Mouse (Mus musculus): ENCODE data around the gene Fndc7. TPM values are rescaled to one million over a fixed set of nuclear protein-coding genes. Genes with fewer than 3 reads are reported as not detected.
A peak's percentile ranks its signal among the peaks of the same experiment; 100 is the strongest.

The Fndc7 gene
- polyA plus RNA-seq, 1 experiment from 2014 or later = 0.26 TPM

DNA sequence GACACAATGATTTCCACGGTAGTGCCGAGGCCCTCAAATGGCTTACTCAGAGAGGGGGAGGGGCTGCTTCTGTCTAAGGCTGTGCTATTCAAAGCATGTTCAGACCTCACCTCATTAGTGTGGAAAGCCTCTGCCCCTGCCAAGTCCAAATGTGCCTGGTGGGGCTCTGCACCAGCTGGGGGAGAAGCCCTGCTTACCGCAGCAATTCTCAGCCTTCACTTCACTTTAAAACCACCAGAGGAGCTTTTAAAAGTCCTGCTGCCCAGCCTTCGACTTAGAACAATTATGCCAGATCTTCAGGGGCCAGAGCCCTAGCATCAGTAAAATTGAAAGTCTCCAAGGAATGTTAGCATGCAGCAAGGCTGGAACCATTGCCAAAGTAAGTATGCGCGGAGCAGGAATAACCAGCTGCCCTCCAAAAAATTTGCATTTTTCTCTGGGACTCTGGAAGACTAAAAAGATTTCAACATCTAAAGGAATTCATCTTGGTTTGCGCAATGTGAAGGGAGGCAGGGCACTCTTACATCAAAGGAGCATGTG is 31.5 kb downstream of the Fndc7 start:
- no peaks in the 10 kb centered on the region for H3K9me3 ChIP-seq
- DNase-seq (ENCODE audit: low spot score) = peak; percentile 88
- no peaks in the 10 kb centered on the region for H3K27me3 ChIP-seq (ENCODE audit: insufficient read depth, poor library complexity, severe bottlenecking)
- H3K4me1 ChIP-seq = peaks cover 26% of the 10 kb centered on the region
- H3K36me3 ChIP-seq = no peaks in the 10 kb centered on the region
- WGBS = 43% methylated on average over 7 of the region's 7 CpGs
- H3K4me3 ChIP-seq = no peak overlapping the region
- peak overlapping the region; percentile 60 for H3K27ac ChIP-seq

DNA sequence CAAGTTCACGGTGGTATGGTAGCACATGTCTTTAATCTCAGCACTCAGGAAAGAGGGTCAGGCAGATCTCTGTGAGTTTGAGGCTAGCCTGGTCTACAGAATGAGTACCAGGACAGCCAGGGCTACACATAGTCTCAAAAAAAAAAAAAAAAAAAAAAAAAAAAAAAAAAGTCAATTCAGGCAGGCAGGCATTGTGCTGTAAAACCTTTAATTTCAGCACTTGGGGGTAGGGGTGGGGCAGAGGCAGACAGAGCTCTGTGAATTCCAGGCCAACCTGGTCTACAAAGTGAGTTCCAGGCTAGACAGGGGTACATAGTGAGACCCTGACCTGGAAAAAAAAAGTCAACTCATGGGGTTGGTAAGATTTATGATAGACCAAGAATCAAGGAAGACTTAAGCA is 32.1 kb downstream of the Fndc7 start:
- no peaks in the 10 kb centered on the region for H3K9me3 ChIP-seq
- H3K27me3 ChIP-seq (ENCODE audit: insufficient read depth, poor library complexity, severe bottlenecking) = no peaks in the 10 kb centered on the region
- no peak for DNase-seq (ENCODE audit: low spot score)
- H3K36me3 ChIP-seq = no peaks in the 10 kb centered on the region
- WGBS = 79% methylated on average over 1 of the region's 1 CpGs
- H3K4me3 ChIP-seq = no peak overlapping the region
- peaks cover 26% of the 10 kb centered on the region for H3K4me1 ChIP-seq
- peak overlapping the region; percentile 60 for H3K27ac ChIP-seq

- peaks cover 29% of the 10 kb centered on the region for H3K4me1 ChIP-seq
- 34% methylated on average over 3 of the region's 3 CpGs for WGBS
Measured at GRCm38 (mm10) chr3:108857124-108857470, 32.7 kb downstream of the Fndc7 start.

DNA sequence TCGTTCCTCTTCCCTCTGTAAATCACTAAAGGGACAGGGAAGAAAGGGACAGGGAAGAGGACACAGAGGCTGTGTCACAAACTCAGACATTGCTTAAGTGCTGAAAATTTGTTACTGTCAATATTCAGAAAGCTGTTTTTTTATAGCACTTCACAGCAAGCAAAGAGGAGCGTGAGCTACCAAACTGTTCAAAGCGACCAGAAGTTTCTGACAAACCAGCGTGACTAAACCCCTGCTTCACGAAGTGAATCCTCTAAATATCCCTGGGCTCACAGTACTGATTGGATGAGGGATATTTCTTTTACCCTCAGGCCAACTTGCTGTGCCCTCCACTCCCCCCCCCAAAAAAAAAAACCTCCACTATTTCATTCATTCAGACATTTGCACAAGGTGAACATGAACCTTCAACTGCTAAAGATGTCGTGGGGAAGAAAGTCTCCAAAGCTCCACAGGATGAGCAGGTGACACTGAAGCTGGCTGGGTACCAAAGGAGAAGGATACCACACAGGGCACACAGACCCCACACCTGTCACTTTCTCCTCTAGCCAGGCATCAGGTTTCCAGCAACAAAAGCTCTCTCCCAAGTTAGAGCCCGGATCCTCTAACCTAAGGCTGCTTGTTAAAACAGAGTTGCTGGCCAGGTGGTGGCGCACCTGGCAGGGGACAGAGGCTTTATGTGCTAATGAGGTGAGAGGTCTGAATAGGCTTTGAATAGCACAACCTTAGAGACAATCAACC is 33.3 kb downstream of the Fndc7 start:
- H3K27me3 ChIP-seq (ENCODE audit: insufficient read depth, poor library complexity, severe bottlenecking) = no peaks in the 10 kb centered on the region
- peak overlapping the region; percentile 12; the same call in 1 of the 2 replicates for H3K27ac ChIP-seq
- WGBS = 56% methylated on average over 8 of the region's 8 CpGs
- H3K9me3 ChIP-seq = no peaks in the 10 kb centered on the region
- peaks cover 32% of the 10 kb centered on the region for H3K4me1 ChIP-seq
- H3K4me3 ChIP-seq = no peak overlapping the region
- no peaks in the 10 kb centered on the region for H3K36me3 ChIP-seq
- DNase-seq (ENCODE audit: low spot score) = peak; percentile 77

More at GRCm38 (mm10) chr3:108857124-108857470, 32.7 kb downstream of the Fndc7 start:
- H3K27me3 ChIP-seq (ENCODE audit: insufficient read depth, poor library complexity, severe bottlenecking) = no peaks in the 10 kb centered on the region
- H3K4me3 ChIP-seq = no peak overlapping the region
- H3K9me3 ChIP-seq = no peaks in the 10 kb centered on the region
- DNase-seq (ENCODE audit: low spot score) = no peak
- H3K27ac ChIP-seq = no peak overlapping the region
- no peaks in the 10 kb centered on the region for H3K36me3 ChIP-seq

- H3K9me3 ChIP-seq = no peaks in the 10 kb centered on the region
- DNase-seq (ENCODE audit: low spot score) = no peak
- no peak overlapping the region for H3K4me3 ChIP-seq
- no peaks in the 10 kb centered on the region for H3K36me3 ChIP-seq
- 67% methylated on average over 10 of the region's 10 CpGs for WGBS
- H3K27me3 ChIP-seq (ENCODE audit: insufficient read depth, poor library complexity, severe bottlenecking) = no peaks in the 10 kb centered on the region
- H3K4me1 ChIP-seq = peaks cover 32% of the 10 kb centered on the region
- peak overlapping the region; percentile 42 for H3K27ac ChIP-seq
Measured at GRCm38 (mm10) chr3:108855864-108856263, 33.9 kb downstream of the Fndc7 start.

DNA sequence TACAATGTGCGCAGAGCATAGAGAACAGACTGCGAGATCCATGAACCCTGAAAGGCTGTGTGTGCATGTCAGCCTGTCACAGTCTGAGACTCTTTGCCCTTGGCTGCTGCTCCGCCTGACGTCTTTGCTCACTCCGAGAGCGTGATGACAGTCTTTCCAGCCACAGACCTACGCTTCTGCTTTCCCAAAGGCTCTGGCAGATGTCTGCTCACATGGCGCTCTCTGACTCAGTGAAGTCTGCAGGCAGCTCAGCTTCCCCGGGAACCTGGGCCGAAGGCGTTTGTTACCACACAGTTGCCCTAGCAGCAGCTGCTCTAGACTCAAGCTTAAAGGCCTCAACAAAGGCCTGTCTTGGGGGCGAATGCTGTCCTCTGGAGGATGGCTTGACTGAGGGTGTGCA is 34.4 kb downstream of the Fndc7 start:
- H3K36me3 ChIP-seq = no peaks in the 10 kb centered on the region
- H3K9me3 ChIP-seq = no peaks in the 10 kb centered on the region
- no peak overlapping the region for H3K4me3 ChIP-seq
- H3K27me3 ChIP-seq (ENCODE audit: insufficient read depth, poor library complexity, severe bottlenecking) = no peaks in the 10 kb centered on the region
- WGBS = 42% methylated on average over 12 of the region's 12 CpGs
- peaks cover 32% of the 10 kb centered on the region for H3K4me1 ChIP-seq
- peak; percentile 76 for DNase-seq (ENCODE audit: low spot score)
- peak overlapping the region; percentile 42 for H3K27ac ChIP-seq

- H3K4me3 ChIP-seq = no peak overlapping the region
- H3K27ac ChIP-seq = no peak overlapping the region
- peaks cover 28% of the 10 kb centered on the region for H3K4me1 ChIP-seq
- H3K9me3 ChIP-seq = no peaks in the 10 kb centered on the region
- H3K36me3 ChIP-seq = no peaks in the 10 kb centered on the region
- WGBS = 89% methylated on average over 1 of the region's 1 CpGs
- H3K27me3 ChIP-seq (ENCODE audit: insufficient read depth, poor library complexity, severe bottlenecking) = no peaks in the 10 kb centered on the region
- DNase-seq (ENCODE audit: low spot score) = no peak
Measured at GRCm38 (mm10) chr3:108853266-108853665, 36.5 kb downstream of the Fndc7 start.

DNA sequence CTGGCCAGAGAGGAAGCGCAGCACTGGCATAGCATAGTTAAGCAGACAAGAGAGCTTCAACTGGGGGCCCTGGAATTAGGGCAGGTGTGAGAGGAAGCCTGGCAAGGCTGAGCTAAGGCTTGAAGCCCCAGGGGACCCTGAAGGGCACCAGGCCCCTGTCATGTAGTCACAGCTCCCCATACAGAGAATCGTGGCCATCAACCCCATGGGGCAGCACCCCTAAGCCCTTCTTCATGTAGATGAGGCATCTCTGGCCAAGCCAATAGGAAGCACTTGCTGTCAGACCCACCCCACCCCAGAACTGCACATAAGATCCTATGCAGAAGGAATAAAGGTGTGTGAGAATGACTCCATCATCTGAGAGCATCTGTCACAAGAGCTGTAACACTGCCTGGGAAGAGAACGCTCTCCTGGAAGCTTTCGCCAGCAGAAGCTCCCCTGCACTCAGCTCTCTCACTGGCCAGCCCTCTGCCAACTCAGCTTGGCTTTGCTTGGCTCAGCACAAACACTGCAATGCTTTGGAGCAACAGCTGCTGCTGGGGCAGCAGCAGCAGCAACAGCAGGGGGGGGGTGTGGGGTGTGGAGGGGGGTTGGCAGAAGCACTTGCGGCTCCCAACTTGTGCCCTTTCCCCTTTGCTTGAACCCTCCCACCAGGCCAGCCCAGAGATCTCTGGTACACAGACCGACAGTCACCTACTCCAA is 37.7 kb downstream of the Fndc7 start:
- 54% methylated on average over 6 of the region's 6 CpGs for WGBS
- DNase-seq (ENCODE audit: low spot score) = no peak
- no peaks in the 10 kb centered on the region for H3K9me3 ChIP-seq
- H3K27ac ChIP-seq = no peak overlapping the region
- H3K4me1 ChIP-seq = peaks cover 23% of the 10 kb centered on the region
- no peaks in the 10 kb centered on the region for H3K27me3 ChIP-seq (ENCODE audit: insufficient read depth, poor library complexity, severe bottlenecking)
- no peak overlapping the region for H3K4me3 ChIP-seq
- H3K36me3 ChIP-seq = no peaks in the 10 kb centered on the region

DNA sequence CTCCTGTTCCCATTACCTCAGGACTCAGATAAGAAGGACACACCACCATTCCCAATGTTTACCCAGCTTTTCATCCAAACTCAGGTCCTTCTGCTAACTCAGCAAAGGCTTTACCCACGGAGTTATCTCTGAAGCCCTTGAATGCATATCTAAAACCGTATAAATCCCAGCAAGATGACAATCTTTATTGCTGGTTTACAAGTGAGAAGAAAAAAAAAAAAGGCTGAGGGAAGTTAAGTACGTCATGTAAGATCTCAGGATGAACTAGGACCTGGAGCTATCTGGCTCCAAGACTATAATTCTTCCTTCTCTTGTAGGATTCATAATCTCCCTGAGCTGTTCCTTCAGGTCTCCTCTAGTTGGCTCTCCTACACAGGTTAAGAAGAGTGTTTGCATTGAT is 38.3 kb downstream of the Fndc7 start:
- H3K4me3 ChIP-seq = no peak overlapping the region
- no peak overlapping the region for H3K27ac ChIP-seq
- H3K4me1 ChIP-seq = peaks cover 19% of the 10 kb centered on the region
- H3K36me3 ChIP-seq = no peaks in the 10 kb centered on the region
- H3K9me3 ChIP-seq = no peaks in the 10 kb centered on the region
- no peaks in the 10 kb centered on the region for H3K27me3 ChIP-seq (ENCODE audit: insufficient read depth, poor library complexity, severe bottlenecking)
- WGBS = 68% methylated on average over 3 of the region's 3 CpGs
- no peak for DNase-seq (ENCODE audit: low spot score)

GRCm38 (mm10) chr3:108851075-108851474 is 38.7 kb downstream of the Fndc7 start:
- Histone ChIP-seq H3K9me3 (no peaks in the 10 kb centered on the region), H3K4me1 (peaks cover 16% of the 10 kb centered on the region), H3K27ac (no peak overlapping the region), H3K36me3 (no peaks in the 10 kb centered on the region), H3K27me3 (ENCODE audit: insufficient read depth, poor library complexity, severe bottlenecking) (no peaks in the 10 kb centered on the region), H3K4me3 (no peak overlapping the region)
- 83% methylated on average over 2 of the region's 2 CpGs for WGBS
- no peak for DNase-seq (ENCODE audit: low spot score)

GRCm38 (mm10) chr3:108850506-108850905 is 39.3 kb downstream of the Fndc7 start:
- Histone ChIP-seq H3K9me3 (no peaks in the 10 kb centered on the region), H3K36me3 (no peaks in the 10 kb centered on the region), H3K4me3 (no peak overlapping the region), H3K27me3 (ENCODE audit: insufficient read depth, poor library complexity, severe bottlenecking) (no peaks in the 10 kb centered on the region), H3K27ac (no peak overlapping the region), H3K4me1 (peaks cover 10% of the 10 kb centered on the region)
- DNase-seq (ENCODE audit: low spot score) = no peak
- WGBS = 58% methylated on average over 3 of the region's 3 CpGs

GRCm38 (mm10) chr3:108846616-108847015 is 43.2 kb downstream of the Fndc7 start:
- no peaks in the 10 kb centered on the region for H3K27me3 ChIP-seq (ENCODE audit: insufficient read depth, poor library complexity, severe bottlenecking)
- no peaks in the 10 kb centered on the region for H3K36me3 ChIP-seq
- WGBS = 72% methylated on average over 3 of the region's 3 CpGs
- H3K9me3 ChIP-seq = no peaks in the 10 kb centered on the region
- H3K4me1 ChIP-seq = 0 out of 2 replicates have a peak, but pooled peaks cover 4% of the 10 kb centered on the region
- H3K27ac ChIP-seq = no peak overlapping the region
- no peak overlapping the region for H3K4me3 ChIP-seq
- no peak for DNase-seq (ENCODE audit: low spot score)

- 0 out of 2 replicates have a peak, but pooled peaks cover 4% of the 10 kb centered on the region for H3K4me1 ChIP-seq
- no peaks in the 10 kb centered on the region for H3K36me3 ChIP-seq
- H3K9me3 ChIP-seq = no peaks in the 10 kb centered on the region
- WGBS = 87% methylated on average over 5 of the region's 5 CpGs
- no peak overlapping the region for H3K27ac ChIP-seq
- H3K27me3 ChIP-seq (ENCODE audit: insufficient read depth, poor library complexity, severe bottlenecking) = no peaks in the 10 kb centered on the region
- H3K4me3 ChIP-seq = no peak overlapping the region
- peak; percentile 46 for DNase-seq (ENCODE audit: low spot score)
Measured at GRCm38 (mm10) chr3:108844521-108844920, 45.3 kb downstream of the Fndc7 start.

Data from heart, embryonic 10.5 days (tissue).